Mouse (Mus musculus): ENCODE results near the gene Tmem260. TPM values are rescaled to one million over a fixed set of nuclear protein-coding genes. Genes with fewer than 3 reads are reported as not detected.

Gene Tmem260
- polyA plus RNA-seq, 1 experiment from 2014 or later = 13.3 TPM

GRCm38 (mm10) chr14:48553754-48554153, 107.8 kb downstream of the Tmem260 start:
- no peak for TF ChIP-seq CTCF (IDR thresholded peaks at IDR 0.05; ENCODE audit: low read depth)
- Histone ChIP-seq H3K27ac (no peak overlapping the region), H3K36me3 (ENCODE audit: insufficient read depth, low read length) (no peaks in the 10 kb centered on the region), H3K9ac (ENCODE audit: low read depth, low read length) (no peak overlapping the region), H3K4me1 (replicated peaks; ENCODE audit: insufficient read depth, low read length) (no peaks in the 10 kb centered on the region), H3K4me3 (replicated peaks; ENCODE audit: low read depth, low read length) (no peak overlapping the region), H3K4me2 (ENCODE audit: low read length) (no peak overlapping the region), H3K9me3 (replicated peaks; ENCODE audit: low read length) (no peaks in the 10 kb centered on the region), H3K27me3 (ENCODE audit: insufficient read depth, low read length) (no peaks in the 10 kb centered on the region)
- DNase-seq (ENCODE audit: low spot score) = no peak
- no peak for ATAC-seq (replicated peaks; ENCODE audit: low FRiP score, low read depth)
- WGBS = 92% methylated on average over 9 of the region's 9 CpGs

GRCm38 (mm10) chr14:48558975-48559374, 113.1 kb downstream of the Tmem260 start:
- no peaks in the 10 kb centered on the region for H3K36me3 ChIP-seq (ENCODE audit: insufficient read depth, low read length)
- no peaks in the 10 kb centered on the region for H3K4me1 ChIP-seq (replicated peaks; ENCODE audit: insufficient read depth, low read length)
- 82% methylated on average over 4 of the region's 4 CpGs for WGBS
- no peak overlapping the region for H3K9ac ChIP-seq (ENCODE audit: low read depth, low read length)
- TF ChIP-seq CTCF (IDR thresholded peaks at IDR 0.05; ENCODE audit: low read depth) = no peak
- no peak overlapping the region for H3K27ac ChIP-seq
- H3K4me3 ChIP-seq (replicated peaks; ENCODE audit: low read depth, low read length) = no peak overlapping the region
- no peak for ATAC-seq (replicated peaks; ENCODE audit: low FRiP score, low read depth)
- no peak for DNase-seq (ENCODE audit: low spot score)
- no peaks in the 10 kb centered on the region for H3K9me3 ChIP-seq (replicated peaks; ENCODE audit: low read length)
- no peak overlapping the region for H3K4me2 ChIP-seq (ENCODE audit: low read length)
- H3K27me3 ChIP-seq (ENCODE audit: insufficient read depth, low read length) = no peaks in the 10 kb centered on the region

- no peaks in the 10 kb centered on the region for H3K36me3 ChIP-seq (ENCODE audit: insufficient read depth, low read length)
- H3K4me1 ChIP-seq (replicated peaks; ENCODE audit: insufficient read depth, low read length) = no peaks in the 10 kb centered on the region
- no peak overlapping the region for H3K9ac ChIP-seq (ENCODE audit: low read depth, low read length)
- WGBS = 71% methylated on average over 7 of the region's 7 CpGs
- no peak overlapping the region for H3K4me3 ChIP-seq (replicated peaks; ENCODE audit: low read depth, low read length)
- H3K4me2 ChIP-seq (ENCODE audit: low read length) = no peak overlapping the region
- DNase-seq (ENCODE audit: low spot score) (no peak), ATAC-seq (replicated peaks; ENCODE audit: low FRiP score, low read depth) (no peak)
- no peaks in the 10 kb centered on the region for H3K27me3 ChIP-seq (ENCODE audit: insufficient read depth, low read length)
- H3K27ac ChIP-seq = no peak overlapping the region
- no peak for TF ChIP-seq CTCF (IDR thresholded peaks at IDR 0.05; ENCODE audit: low read depth)
- H3K9me3 ChIP-seq (replicated peaks; ENCODE audit: low read length) = no peaks in the 10 kb centered on the region
Observed at GRCm38 (mm10) chr14:48559736-48560135, 113.8 kb downstream of the Tmem260 start.

DNA sequence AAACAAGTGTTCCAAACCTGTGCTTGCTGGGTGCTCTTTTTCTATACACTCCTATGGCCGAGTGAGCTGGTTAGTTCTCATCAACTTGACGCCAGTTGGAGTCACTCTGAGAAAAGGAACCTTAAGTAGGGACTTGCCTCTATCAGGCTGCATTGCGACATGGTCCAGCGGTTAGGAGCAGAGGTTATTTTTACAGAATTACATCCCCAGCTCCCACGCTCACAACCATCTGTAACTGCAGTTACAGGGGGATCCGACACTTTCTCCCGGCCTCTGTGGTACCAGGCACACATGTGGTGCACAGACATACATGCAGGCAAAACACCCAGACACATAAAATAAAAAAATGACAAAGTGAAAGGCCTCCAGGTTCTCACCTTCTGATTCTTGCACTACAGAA, 120.7 kb downstream of the Tmem260 start:
- no peak overlapping the region for H3K4me2 ChIP-seq (ENCODE audit: low read length)
- no peaks in the 10 kb centered on the region for H3K27me3 ChIP-seq (ENCODE audit: insufficient read depth, low read length)
- no peak overlapping the region for H3K27ac ChIP-seq
- no peaks in the 10 kb centered on the region for H3K4me1 ChIP-seq (replicated peaks; ENCODE audit: insufficient read depth, low read length)
- H3K9me3 ChIP-seq (replicated peaks; ENCODE audit: low read length) = no peaks in the 10 kb centered on the region
- no peak overlapping the region for H3K4me3 ChIP-seq (replicated peaks; ENCODE audit: low read depth, low read length)
- peak; percentile 73 for DNase-seq (ENCODE audit: low spot score)
- no peak overlapping the region for H3K9ac ChIP-seq (ENCODE audit: low read depth, low read length)
- no peak for ATAC-seq (replicated peaks; ENCODE audit: low FRiP score, low read depth)
- 25% methylated on average over 7 of the region's 7 CpGs for WGBS
- no peaks in the 10 kb centered on the region for H3K36me3 ChIP-seq (ENCODE audit: insufficient read depth, low read length)
- TF ChIP-seq CTCF (IDR thresholded peaks at IDR 0.05; ENCODE audit: low read depth) = no peak

Other genes starting within 250 kb of the Tmem260 start
- gene Otx2, start 227.7 kb downstream of the Tmem260 start, polyA plus RNA-seq (2015; fragmentation: Nextera tagmentation; extraction: Ambion mirVana) = not detected in 2 replicates